Mouse (Mus musculus) C2C12 (cell line): ENCODE measurements around the gene Sh3bp1.

ENCODE experiments used
- CTCF ChIP-seq: IDR thresholded peaks from one replicate; pipeline ENCODE4 v1.5.1; 2011; ENCODE audit not compliant: control insufficient read depth, insufficient read depth, insufficient read length
- MAX ChIP-seq: IDR thresholded peaks from one replicate; pipeline ENCODE4 v1.6.1; 2011; ENCODE audit warnings: mild to moderate bottlenecking, control low read depth
- MYOD1 ChIP-seq: IDR thresholded peaks from one replicate; pipeline ENCODE4 v1.6.1; 2011; ENCODE audit warnings: low read depth; ENCODE audit not compliant: control insufficient read depth, insufficient read length
- MYOG ChIP-seq: IDR thresholded peaks from one replicate; pipeline ENCODE4 v1.6.1; 2011; ENCODE audit not compliant: control insufficient read depth, insufficient read length; ENCODE audit errors: extremely low read depth
- USF1 ChIP-seq: IDR thresholded peaks from one replicate; pipeline ENCODE4 v1.6.1; 2011; ENCODE audit warnings: low read depth, mild to moderate bottlenecking, control low read depth, moderate library complexity

DNA sequence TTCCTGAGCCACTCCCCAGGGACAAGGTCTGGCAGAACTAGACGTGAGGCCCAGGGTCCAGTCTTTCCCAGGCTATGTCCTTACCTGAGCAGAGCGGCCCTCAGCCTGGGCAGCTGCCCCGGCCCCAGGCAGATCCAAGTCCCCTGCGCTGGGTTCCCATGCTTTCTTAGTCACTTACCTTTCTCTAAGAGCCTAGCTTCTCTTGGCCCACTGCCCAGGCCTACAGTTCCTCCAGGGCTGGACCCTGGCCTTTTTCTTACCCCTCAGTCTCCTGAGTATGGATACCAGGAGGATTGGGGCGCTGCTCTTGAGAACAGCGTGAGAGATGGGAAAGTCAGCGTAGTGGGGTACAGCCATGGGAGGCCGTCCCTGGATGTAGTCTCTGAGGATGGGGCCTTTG, 19.1 kb upstream of the Sh3bp1 start:
- TF ChIP-seq CTCF: no peak
- no peak for TF ChIP-seq MYOD1
- no peak for TF ChIP-seq USF1
- no peak for TF ChIP-seq MYOG
- no peak for TF ChIP-seq MAX
